Mouse (Mus musculus) midbrain, embryonic 10.5 days (tissue): ENCODE data around the gene Krt4. TPM values are rescaled to one million over a fixed set of nuclear protein-coding genes. Genes with fewer than 3 reads are reported as not detected.

ENCODE experiments used
- DNase-seq: peaks from one replicate; pipeline ENCODE4 v3.0.0-alpha.2; 2017; ENCODE audit warnings: low spot score
- H3K27ac ChIP-seq: fragments of 300-500 bp; sonication (generic); replicated peaks from 2 replicates; pipeline ENCODE4 v1.5.1; 2016; ENCODE audit warnings: mild to moderate bottlenecking
- H3K27me3 ChIP-seq: fragments of 300-500 bp; sonication (generic); 2 replicates; pipeline ENCODE4 v1.6.1; 2016; ENCODE audit warnings: low read depth, mild to moderate bottlenecking; ENCODE audit not compliant: poor library complexity, severe bottlenecking
- H3K36me3 ChIP-seq: fragments of 300-500 bp; sonication (generic); 2 replicates; pipeline ENCODE4 v1.6.1; 2016; ENCODE audit warnings: mild to moderate bottlenecking, moderate library complexity
- H3K4me1 ChIP-seq: fragments of 300-500 bp; sonication (generic); 2 replicates; pipeline ENCODE4 v1.6.1; 2016
- H3K4me3 ChIP-seq: fragments of 300-500 bp; sonication (generic); 2 replicates; pipeline ENCODE4 v1.5.1; 2016; ENCODE audit warnings: mild to moderate bottlenecking, moderate library complexity
- H3K9me3 ChIP-seq: fragments of 300-500 bp; sonication (generic); replicated peaks from 2 replicates; pipeline ENCODE4 v1.6.1; 2016; ENCODE audit warnings: mild to moderate bottlenecking
- WGBS: fragments of 180-500 bp; shearing (Covaris S2); methylation state at CpG from one replicate; pipeline ENCODE4 v1.1.7; 2016; 5-methylcytosine and 5-hydroxymethylcytosine counted together
- microRNA-seq: library from miRNA; unstranded; fragments of <30 nt; microRNA quantifications from one replicate; pipeline ENCODE4, GENCODE M21; 2017
- polyA plus RNA-seq: library from polyadenylated mRNA; unstranded; fragments of >200 nt; fragmentation: Nextera tagmentation; extraction: Ambion mirVana; gene quantifications from 2 replicates; pipeline ENCODE4 v1.2.1, GENCODE M21; 2016

Gene Krt4
- polyA plus RNA-seq, 1 experiment from 2014 or later, result not detected

DNA sequence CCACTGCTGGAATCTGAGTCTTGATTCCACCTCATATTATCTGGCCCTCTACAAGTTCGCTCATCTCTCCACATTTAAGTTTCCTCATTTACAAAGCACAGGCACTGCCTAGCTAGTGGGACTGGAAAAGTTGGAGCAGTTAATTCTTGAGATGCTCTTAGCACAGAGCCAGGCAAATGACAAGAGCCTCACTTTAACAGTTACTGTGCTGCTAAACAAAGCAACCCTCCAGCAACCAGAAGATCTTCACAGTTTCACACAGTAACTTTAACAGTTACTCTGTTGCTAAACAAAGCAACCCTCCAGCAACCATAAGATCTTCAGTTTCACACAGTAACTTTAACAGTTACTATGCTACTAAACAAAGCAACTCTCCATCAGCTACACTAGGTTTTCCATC lies 50.2 kb downstream of the Krt4 start:
- Histone ChIP-seq H3K27ac (no peak overlapping the region), H3K9me3 (no peaks in the 10 kb centered on the region), H3K4me3 (no peak overlapping the region), H3K4me1 (peaks cover 3% of the 10 kb centered on the region), H3K27me3 (no peaks in the 10 kb centered on the region), H3K36me3 (no peaks in the 10 kb centered on the region)
- 84% methylated on average over 1 of the region's 1 CpGs for WGBS
- DNase-seq, result no peak

DNA sequence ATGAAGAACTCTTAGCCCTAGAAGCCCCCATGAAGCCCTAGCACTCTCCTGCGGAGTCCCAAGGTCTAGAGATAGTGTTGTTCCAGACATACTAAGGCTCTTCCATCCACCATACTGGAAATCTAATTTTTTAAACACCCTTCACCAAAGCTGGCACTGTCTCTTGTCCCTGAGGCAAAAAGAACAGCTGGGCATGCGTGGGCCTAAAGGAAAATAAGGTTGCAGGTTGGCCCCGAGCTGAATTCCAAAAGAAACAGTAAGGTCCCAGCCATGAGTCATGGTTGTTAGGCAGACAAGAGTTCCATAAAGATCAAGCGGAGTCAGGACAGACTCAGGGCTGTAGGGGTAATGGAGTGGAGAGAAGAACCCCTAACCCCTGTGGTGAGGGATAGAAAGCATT lies 51.3 kb downstream of the Krt4 start:
- DNase-seq, result no peak
- Histone ChIP-seq H3K27ac (no peak overlapping the region), H3K4me1 (peaks cover 6% of the 10 kb centered on the region), H3K4me3 (no peak overlapping the region), H3K27me3 (no peaks in the 10 kb centered on the region), H3K9me3 (no peaks in the 10 kb centered on the region), H3K36me3 (no peaks in the 10 kb centered on the region)
- whole genome bisulfite sequencing, result 66% methylated on average over 4 of the region's 4 CpGs

DNA sequence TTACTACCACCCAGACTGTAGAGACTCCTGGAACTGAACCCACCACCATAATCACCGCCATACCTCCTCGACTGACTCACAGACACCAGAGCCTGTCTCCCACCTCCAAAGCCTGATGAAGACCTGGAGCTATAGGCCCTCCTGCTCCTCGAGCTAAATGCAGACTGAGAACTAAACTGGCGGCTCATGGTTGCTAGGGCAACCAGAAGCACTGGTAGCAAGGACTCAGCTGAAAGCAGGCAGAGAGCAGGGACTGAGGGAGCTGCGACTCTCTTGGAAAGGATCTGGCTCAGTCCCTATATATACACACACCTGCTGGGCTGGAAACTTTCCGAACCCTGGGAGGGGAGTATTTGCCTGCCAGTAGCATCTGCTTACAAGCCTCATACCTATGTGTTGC lies 55.1 kb downstream of the Krt4 start, which contains the start of gene Krt77:
Gene Krt77, minus strand, starts transcription at position 275 of the 400 bp plus-strand sequence.
- no peaks in the 10 kb centered on the region for H3K36me3 ChIP-seq
- H3K4me3 ChIP-seq, result no peak within 1 kb of the TSS
- H3K4me1 ChIP-seq, result peaks cover 6% of the 10 kb centered on the region
- H3K9me3 ChIP-seq, result no peaks in the 10 kb centered on the region
- 36% methylated on average over 6 of the region's 6 CpGs for WGBS
- no peaks in the 10 kb centered on the region for H3K27me3 ChIP-seq
- no peak within 1 kb of the TSS for H3K27ac ChIP-seq
- DNase-seq, result no peak

Small RNAs within 50 kb of the gene (microRNA-seq; reads per million reads assigned to microRNA genes)
- not detected for gene Gm44356

Other genes with a start within 250 kb of the Krt4 start
- not detected in 2 replicates for gene Krt6b, start 244.4 kb downstream of the Krt4 start, polyA plus RNA-seq
- gene Krt6a, start 230.4 kb downstream of the Krt4 start, polyA plus RNA-seq, result not detected in 2 replicates
- 0.11 and 0.22 TPM in 2 replicates for gene Krt5, start 211.8 kb downstream of the Krt4 start, polyA plus RNA-seq
- gene Krt71, start 181.6 kb downstream of the Krt4 start, polyA plus RNA-seq, result not detected in 2 replicates
- gene Krt72, start 138.3 kb downstream of the Krt4 start, polyA plus RNA-seq, result not detected in 2 replicates
- 0.07 TPM in 1 of 2 replicates, not detected in the other for gene Krt73, start 122.4 kb downstream of the Krt4 start, polyA plus RNA-seq
- gene Krt2, start 106.6 kb downstream of the Krt4 start, polyA plus RNA-seq, result not detected in 2 replicates
- 1.1 and 1.2 TPM in 2 replicates for gene Krt1, start 73.9 kb downstream of the Krt4 start, polyA plus RNA-seq
- gene Krt77, start 55.0 kb downstream of the Krt4 start, polyA plus RNA-seq, result not detected in 2 replicates
- not detected in 2 replicates for gene Krt76, start 31.8 kb downstream of the Krt4 start, polyA plus RNA-seq
- gene Krt79, start 15.6 kb upstream of the Krt4 start, polyA plus RNA-seq, result 0.07 and 0.20 TPM in 2 replicates
- gene Krt78, start 29.6 kb upstream of the Krt4 start, polyA plus RNA-seq, result not detected in 2 replicates
- 18.5 and 21.9 TPM in 2 replicates for gene Krt8, start 79.7 kb upstream of the Krt4 start, polyA plus RNA-seq
- 11.4 and 21.0 TPM in 2 replicates for gene Krt18, start 103.4 kb upstream of the Krt4 start, polyA plus RNA-seq
- gene Eif4b, start 149.0 kb upstream of the Krt4 start, polyA plus RNA-seq, result 113 and 125 TPM in 2 replicates
- 8.9 and 9.4 TPM in 2 replicates for gene Tns2, start 175.7 kb upstream of the Krt4 start, polyA plus RNA-seq
- 13.7 and 15.5 TPM in 2 replicates for gene Spryd3, start 211.5 kb upstream of the Krt4 start, polyA plus RNA-seq
- 0.32 and 0.38 TPM in 2 replicates for gene Igfbp6, start 219.6 kb upstream of the Krt4 start, polyA plus RNA-seq
- gene Soat2, start 225.8 kb upstream of the Krt4 start, polyA plus RNA-seq, result 0.14 and 0.20 TPM in 2 replicates